Mouse (Mus musculus): ENCODE measurements around the gene Rrp12. TPM values are rescaled to one million over a fixed set of nuclear protein-coding genes. Genes with fewer than 3 reads are reported as not detected.

Gene Rrp12
- polyA plus RNA-seq (2015; fragmentation: Nextera tagmentation; extraction: Ambion mirVana), result 19.5 and 21.0 TPM in 2 replicates

- Histone ChIP-seq H3K9ac (replicated peaks; ENCODE audit: low read depth, low read length) (peak within 1 kb of the TSS; percentile 57), H3K4me1 (replicated peaks; ENCODE audit: control insufficient read depth, insufficient read depth, low read length) (peaks cover 13% of the 10 kb centered on the region), H3K27ac (ENCODE audit: low read length) (no peak within 1 kb of the TSS), H3K4me3 (replicated peaks; ENCODE audit: low read length) (peak within 1 kb of the TSS; percentile 76), H3K36me3 (ENCODE audit: control insufficient read depth, insufficient read depth) (no peaks in the 10 kb centered on the region; the same call in 1 of the 2 replicates), H3K4me2 (ENCODE audit: low read length) (peak within 1 kb of the TSS; percentile 75), H3K9me3 (ENCODE audit: control insufficient read depth, low read length) (no peaks in the 10 kb centered on the region), H3K27me3 (replicated peaks; ENCODE audit: control insufficient read depth, insufficient read depth, low read length) (no peaks in the 10 kb centered on the region)
- ATAC-seq, result peak; percentile 99
- WGBS, result 1% methylated on average over 46 of the region's 46 CpGs
Observed at GRCm38 (mm10) chr19:41895460-41896318, at the start of gene Rrp12. TSS of gene Rrp12 (minus strand) at chr19:41896173.

GRCm38 (mm10) chr19:41943841-41944240 lies 47.9 kb upstream of the Rrp12 start:
- Histone ChIP-seq H3K9ac (replicated peaks; ENCODE audit: low read depth, low read length) (no peak overlapping the region), H3K27me3 (replicated peaks; ENCODE audit: control insufficient read depth, insufficient read depth, low read length) (no peaks in the 10 kb centered on the region), H3K27ac (ENCODE audit: low read length) (no peak overlapping the region), H3K4me1 (replicated peaks; ENCODE audit: control insufficient read depth, insufficient read depth, low read length) (no peaks in the 10 kb centered on the region), H3K4me3 (replicated peaks; ENCODE audit: low read length) (no peak overlapping the region), H3K36me3 (ENCODE audit: control insufficient read depth, insufficient read depth) (peaks cover 43% of the 10 kb centered on the region), H3K9me3 (ENCODE audit: control insufficient read depth, low read length) (no peaks in the 10 kb centered on the region), H3K4me2 (ENCODE audit: low read length) (no peak overlapping the region)
- WGBS, result 92% methylated on average over 7 of the region's 7 CpGs
- ATAC-seq, result no peak

- peaks cover 13% of the 10 kb centered on the region for H3K4me1 ChIP-seq (replicated peaks; ENCODE audit: control insufficient read depth, insufficient read depth, low read length)
- H3K4me3 ChIP-seq (replicated peaks; ENCODE audit: low read length), result no peak overlapping the region
- peaks cover 26% of the 10 kb centered on the region for H3K36me3 ChIP-seq (ENCODE audit: control insufficient read depth, insufficient read depth)
- no peaks in the 10 kb centered on the region for H3K27me3 ChIP-seq (replicated peaks; ENCODE audit: control insufficient read depth, insufficient read depth, low read length)
- no peak overlapping the region for H3K27ac ChIP-seq (ENCODE audit: low read length)
- H3K9me3 ChIP-seq (ENCODE audit: control insufficient read depth, low read length), result no peaks in the 10 kb centered on the region
- ATAC-seq, result no peak
- no peak overlapping the region for H3K9ac ChIP-seq (replicated peaks; ENCODE audit: low read depth, low read length)
- H3K4me2 ChIP-seq (ENCODE audit: low read length), result no peak overlapping the region
- WGBS, result 90% methylated on average over 5 of the region's 5 CpGs
Observed at GRCm38 (mm10) chr19:41938539-41938938, 42.6 kb upstream of the Rrp12 start.

GRCm38 (mm10) chr19:41935921-41936320 lies 39.9 kb upstream of the Rrp12 start:
- no peak overlapping the region for H3K4me3 ChIP-seq (replicated peaks; ENCODE audit: low read length)
- peaks cover 15% of the 10 kb centered on the region for H3K36me3 ChIP-seq (ENCODE audit: control insufficient read depth, insufficient read depth)
- peaks cover 19% of the 10 kb centered on the region for H3K4me1 ChIP-seq (replicated peaks; ENCODE audit: control insufficient read depth, insufficient read depth, low read length)
- ATAC-seq, result no peak
- 90% methylated on average over 1 of the region's 1 CpGs for WGBS
- H3K27me3 ChIP-seq (replicated peaks; ENCODE audit: control insufficient read depth, insufficient read depth, low read length), result no peaks in the 10 kb centered on the region
- H3K9me3 ChIP-seq (ENCODE audit: control insufficient read depth, low read length), result no peaks in the 10 kb centered on the region
- no peak overlapping the region for H3K27ac ChIP-seq (ENCODE audit: low read length)
- H3K9ac ChIP-seq (replicated peaks; ENCODE audit: low read depth, low read length), result no peak overlapping the region
- H3K4me2 ChIP-seq (ENCODE audit: low read length), result no peak overlapping the region

DNA sequence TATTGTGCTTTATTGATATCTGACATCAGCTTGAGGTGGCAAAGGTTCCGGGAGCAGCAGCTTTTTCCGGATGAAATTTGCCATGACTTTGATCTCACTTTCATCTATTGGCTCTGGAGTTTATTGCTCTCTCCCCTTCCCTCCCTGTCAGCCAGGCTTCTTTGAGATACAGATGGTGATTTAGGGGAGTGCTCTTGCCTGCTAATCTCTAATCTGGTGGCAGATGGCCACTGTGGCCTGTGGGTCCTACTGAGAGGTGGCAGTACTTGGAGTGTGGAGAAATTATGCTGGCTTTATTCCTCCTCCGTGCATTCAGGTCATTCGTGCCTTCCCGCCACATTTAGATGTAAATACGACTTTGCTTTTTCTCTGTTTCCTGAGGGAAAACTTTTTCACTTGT lies 38.2 kb upstream of the Rrp12 start:
- peaks cover 10% of the 10 kb centered on the region for H3K36me3 ChIP-seq (ENCODE audit: control insufficient read depth, insufficient read depth)
- H3K4me3 ChIP-seq (replicated peaks; ENCODE audit: low read length), result peak overlapping the region; percentile 97
- H3K9ac ChIP-seq (replicated peaks; ENCODE audit: low read depth, low read length), result peak overlapping the region; percentile 88
- H3K9me3 ChIP-seq (ENCODE audit: control insufficient read depth, low read length), result no peaks in the 10 kb centered on the region
- ATAC-seq, result no peak
- peak overlapping the region; percentile 90 for H3K4me2 ChIP-seq (ENCODE audit: low read length)
- H3K27ac ChIP-seq (ENCODE audit: low read length), result no peak overlapping the region
- H3K4me1 ChIP-seq (replicated peaks; ENCODE audit: control insufficient read depth, insufficient read depth, low read length), result peaks cover 19% of the 10 kb centered on the region
- 24% methylated on average over 6 of the region's 6 CpGs for WGBS
- no peaks in the 10 kb centered on the region for H3K27me3 ChIP-seq (replicated peaks; ENCODE audit: control insufficient read depth, insufficient read depth, low read length)

- no peaks in the 10 kb centered on the region for H3K27me3 ChIP-seq (replicated peaks; ENCODE audit: control insufficient read depth, insufficient read depth, low read length)
- peaks cover 19% of the 10 kb centered on the region for H3K4me1 ChIP-seq (replicated peaks; ENCODE audit: control insufficient read depth, insufficient read depth, low read length)
- peak within 1 kb of the TSS; percentile 93 for H3K4me2 ChIP-seq (ENCODE audit: low read length)
- peak within 1 kb of the TSS; percentile 31 for H3K27ac ChIP-seq (ENCODE audit: low read length)
- H3K4me3 ChIP-seq (replicated peaks; ENCODE audit: low read length), result peak within 1 kb of the TSS; percentile 97
- H3K36me3 ChIP-seq (ENCODE audit: control insufficient read depth, insufficient read depth), result peaks cover 5% of the 10 kb centered on the region
- no peaks in the 10 kb centered on the region for H3K9me3 ChIP-seq (ENCODE audit: control insufficient read depth, low read length)
- H3K9ac ChIP-seq (replicated peaks; ENCODE audit: low read depth, low read length), result peak within 1 kb of the TSS; percentile 88
- under 1% methylated on average over 47 of the region's 47 CpGs for WGBS
- peak; percentile 100 for ATAC-seq
Observed at GRCm38 (mm10) chr19:41933179-41934086, 37.5 kb upstream of the Rrp12 start, which contains the start of the genes Exosc1 and Zdhhc16. TSS of gene Exosc1 (minus strand) at chr19:41933423. TSS of gene Zdhhc16 (plus strand) at chr19:41933480.

DNA sequence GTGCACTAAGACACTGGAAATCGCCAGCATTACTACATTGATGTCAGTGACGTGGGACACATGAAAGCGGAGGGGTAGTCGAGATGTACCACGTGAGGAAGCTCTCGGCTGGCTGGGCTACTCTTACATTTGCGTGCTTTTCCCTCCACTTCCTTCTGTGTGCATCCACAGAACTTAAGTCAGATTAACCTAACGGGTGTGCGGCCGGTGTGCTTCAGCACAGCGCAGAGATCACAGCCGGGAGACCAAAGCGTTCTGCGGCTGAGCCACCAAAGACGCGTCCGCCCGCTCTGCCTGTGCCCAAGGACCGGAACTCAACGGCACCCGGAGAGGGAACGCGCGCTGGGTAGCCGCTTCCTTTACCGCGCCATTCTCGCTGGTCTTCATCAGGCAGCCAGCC lies 36.7 kb upstream of the Rrp12 start:
- peak; percentile 18 for ATAC-seq
- Histone ChIP-seq H3K36me3 (ENCODE audit: control insufficient read depth, insufficient read depth) (peaks cover 5% of the 10 kb centered on the region; the same call in 1 of the 2 replicates), H3K4me2 (ENCODE audit: low read length) (peak overlapping the region; percentile 93), H3K9ac (replicated peaks; ENCODE audit: low read depth, low read length) (peak overlapping the region; percentile 66), H3K9me3 (ENCODE audit: control insufficient read depth, low read length) (no peaks in the 10 kb centered on the region), H3K4me1 (replicated peaks; ENCODE audit: control insufficient read depth, insufficient read depth, low read length) (peaks cover 19% of the 10 kb centered on the region), H3K4me3 (replicated peaks; ENCODE audit: low read length) (peak overlapping the region; percentile 97), H3K27me3 (replicated peaks; ENCODE audit: control insufficient read depth, insufficient read depth, low read length) (no peaks in the 10 kb centered on the region), H3K27ac (ENCODE audit: low read length) (peak overlapping the region; percentile 31)
- 0% methylated on average over 28 of the region's 28 CpGs for WGBS

DNA sequence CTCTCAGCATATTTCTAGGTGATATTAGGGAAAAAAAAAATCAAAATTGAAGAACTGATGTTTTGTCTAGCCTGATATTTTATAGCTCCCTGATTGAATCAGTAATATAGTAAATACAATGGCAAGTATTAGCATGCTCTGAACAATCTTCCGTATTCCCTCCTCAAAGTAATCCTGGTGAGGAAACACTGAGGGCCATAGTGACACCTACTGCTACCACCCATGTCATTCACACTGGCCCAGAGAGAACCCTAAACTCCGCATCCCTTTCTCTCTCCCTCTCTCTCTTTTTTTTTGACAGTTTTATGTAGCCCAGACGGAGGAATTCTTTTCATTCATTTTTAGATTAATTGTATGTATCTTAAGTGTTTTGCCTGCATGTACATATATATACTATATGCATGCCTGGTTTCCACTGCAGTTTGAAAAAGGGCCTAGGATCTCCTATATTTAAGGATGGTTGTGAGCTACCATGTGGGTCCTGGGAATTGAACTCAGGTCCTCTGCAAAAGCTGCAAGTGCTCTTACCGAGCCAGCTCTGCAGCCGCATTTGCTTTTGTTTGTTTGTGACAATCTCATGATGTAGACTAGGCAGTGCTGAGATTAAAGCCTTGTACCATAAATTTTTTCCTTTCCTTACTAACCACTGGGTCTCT lies 24.6 kb upstream of the Rrp12 start:
- Histone ChIP-seq H3K9me3 (ENCODE audit: control insufficient read depth, low read length) (no peaks in the 10 kb centered on the region), H3K9ac (replicated peaks; ENCODE audit: low read depth, low read length) (no peak overlapping the region), H3K4me3 (replicated peaks; ENCODE audit: low read length) (no peak overlapping the region), H3K27me3 (replicated peaks; ENCODE audit: control insufficient read depth, insufficient read depth, low read length) (no peaks in the 10 kb centered on the region), H3K4me2 (ENCODE audit: low read length) (no peak overlapping the region), H3K36me3 (ENCODE audit: control insufficient read depth, insufficient read depth) (peaks cover 28% of the 10 kb centered on the region), H3K27ac (ENCODE audit: low read length) (no peak overlapping the region), H3K4me1 (replicated peaks; ENCODE audit: control insufficient read depth, insufficient read depth, low read length) (no peaks in the 10 kb centered on the region)
- WGBS, result 82% methylated on average over 5 of the region's 5 CpGs
- no peak for ATAC-seq
